Mouse (Mus musculus) forebrain, embryonic 15.5 days (tissue): ENCODE data around the gene Slc30a4. TPM values are rescaled to one million over a fixed set of nuclear protein-coding genes. Genes with fewer than 3 reads are reported as not detected.

Source experiments
- ATAC-seq: fragments of 200-750 bp; cut with Nextera tagmentation; replicated peaks from 2 replicates; pipeline ENCODE4 v1.8.0; 2017; ENCODE audit warnings: mild to moderate bottlenecking, moderate TSS enrichment, moderate library complexity
- H3K27ac ChIP-seq: fragments of 300-500 bp; sonication (generic); replicated peaks from 2 replicates; pipeline ENCODE4 v1.5.1; 2015; ENCODE audit warnings: mild to moderate bottlenecking, inconsistent platforms
- H3K27me3 ChIP-seq: fragments of 300-500 bp; sonication (generic); 2 replicates; pipeline ENCODE4 v1.6.1; 2015; ENCODE audit warnings: inconsistent platforms
- H3K36me3 ChIP-seq: fragments of 300-500 bp; sonication (generic); 2 replicates; pipeline ENCODE4 v1.6.1; 2015; ENCODE audit warnings: mild to moderate bottlenecking, inconsistent platforms
- H3K4me1 ChIP-seq: fragments of 300-500 bp; sonication (generic); 2 replicates; pipeline ENCODE4 v1.6.1; 2015; ENCODE audit warnings: inconsistent platforms
- H3K4me2 ChIP-seq: fragments of 300-500 bp; sonication (generic); replicated peaks from 2 replicates; pipeline ENCODE4 v1.6.1; 2015; ENCODE audit warnings: mild to moderate bottlenecking, inconsistent platforms
- H3K4me3 ChIP-seq: fragments of 300-500 bp; sonication (generic); 2 replicates; pipeline ENCODE4 v1.5.1; 2015; ENCODE audit warnings: mild to moderate bottlenecking, inconsistent platforms
- H3K9ac ChIP-seq: fragments of 300-500 bp; sonication (generic); replicated peaks from 2 replicates; pipeline ENCODE4 v1.6.1; 2015; ENCODE audit warnings: mild to moderate bottlenecking, inconsistent platforms
- H3K9me3 ChIP-seq: fragments of 300-500 bp; sonication (generic); 2 replicates; pipeline ENCODE4 v1.6.1; 2016; ENCODE audit warnings: inconsistent platforms
- WGBS: fragments of 180-500 bp; shearing (Covaris S2); methylation state at CpG from one replicate; pipeline ENCODE4 v1.1.7; 2015; ENCODE audit warnings: mixed read lengths; 5-methylcytosine and 5-hydroxymethylcytosine counted together
- polyA plus RNA-seq: library from polyadenylated mRNA; unstranded; fragments of >200 nt; fragmentation: Nextera tagmentation; extraction: Ambion mirVana; gene quantifications from 2 replicates; pipeline ENCODE4 v1.2.1, GENCODE M21; 2015

Slc30a4 gene
- polyA plus RNA-seq, 1 experiment from 2014 or later: 7.9 TPM

GRCm38 (mm10) chr2:122711911-122712310 lies 9.4 kb upstream of the Slc30a4 start:
- WGBS: 85% methylated on average over 3 of the region's 3 CpGs
- no peak overlapping the region for H3K27ac ChIP-seq

DNA sequence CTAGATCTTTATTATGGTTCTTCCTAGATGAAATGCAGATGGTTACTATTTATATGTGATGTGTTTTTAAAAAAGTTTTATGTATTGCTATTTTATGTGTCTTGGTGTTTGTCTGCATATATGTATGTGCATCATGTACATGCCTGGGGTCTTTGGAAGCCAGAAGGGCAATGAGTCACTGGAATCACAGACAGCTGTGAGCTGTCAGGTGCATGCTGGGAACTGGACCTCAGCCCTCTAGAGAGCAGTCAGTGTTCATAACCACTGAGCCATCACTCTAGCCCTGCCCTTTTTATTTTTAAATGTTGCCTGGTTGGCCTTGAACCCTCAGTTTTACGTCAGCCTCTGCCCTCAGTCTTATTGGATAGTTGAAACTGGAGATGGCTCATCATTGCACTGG lies 6.7 kb upstream of the Slc30a4 start:
- no peak overlapping the region for H3K4me3 ChIP-seq
- H3K27ac ChIP-seq: no peak overlapping the region
- H3K4me1 ChIP-seq: no peaks in the 10 kb centered on the region
- H3K9me3 ChIP-seq: no peaks in the 10 kb centered on the region
- 94% methylated on average over 1 of the region's 1 CpGs for WGBS
- no peak overlapping the region for H3K9ac ChIP-seq
- no peak for ATAC-seq
- no peak overlapping the region for H3K4me2 ChIP-seq
- H3K27me3 ChIP-seq: no peaks in the 10 kb centered on the region
- H3K36me3 ChIP-seq: no peaks in the 10 kb centered on the region

More at GRCm38 (mm10) chr2:122711911-122712310, 9.4 kb upstream of the Slc30a4 start:
- Histone ChIP-seq H3K4me2 (no peak overlapping the region), H3K36me3 (no peaks in the 10 kb centered on the region), H3K27me3 (no peaks in the 10 kb centered on the region), H3K9me3 (no peaks in the 10 kb centered on the region), H3K4me1 (no peaks in the 10 kb centered on the region), H3K4me3 (no peak overlapping the region), H3K9ac (no peak overlapping the region)
- no peak for ATAC-seq

GRCm38 (mm10) chr2:122708080-122708479 lies 5.6 kb upstream of the Slc30a4 start:
- Histone ChIP-seq H3K27me3 (no peaks in the 10 kb centered on the region), H3K9me3 (no peaks in the 10 kb centered on the region), H3K4me1 (no peaks in the 10 kb centered on the region), H3K36me3 (no peaks in the 10 kb centered on the region), H3K4me3 (no peak overlapping the region), H3K27ac (no peak overlapping the region), H3K9ac (no peak overlapping the region), H3K4me2 (no peak overlapping the region)
- no peak for ATAC-seq
- WGBS: 70% methylated on average over 3 of the region's 3 CpGs

GRCm38 (mm10) chr2:122704572-122704971 lies 2.1 kb upstream of the Slc30a4 start:
- Histone ChIP-seq H3K4me1 (peaks cover 18% of the 10 kb centered on the region), H3K27ac (no peak overlapping the region), H3K36me3 (no peaks in the 10 kb centered on the region), H3K27me3 (no peaks in the 10 kb centered on the region), H3K4me2 (no peak overlapping the region), H3K9ac (no peak overlapping the region), H3K4me3 (no peak overlapping the region), H3K9me3 (no peaks in the 10 kb centered on the region)
- WGBS: 86% methylated on average over 2 of the region's 2 CpGs
- no peak for ATAC-seq

DNA sequence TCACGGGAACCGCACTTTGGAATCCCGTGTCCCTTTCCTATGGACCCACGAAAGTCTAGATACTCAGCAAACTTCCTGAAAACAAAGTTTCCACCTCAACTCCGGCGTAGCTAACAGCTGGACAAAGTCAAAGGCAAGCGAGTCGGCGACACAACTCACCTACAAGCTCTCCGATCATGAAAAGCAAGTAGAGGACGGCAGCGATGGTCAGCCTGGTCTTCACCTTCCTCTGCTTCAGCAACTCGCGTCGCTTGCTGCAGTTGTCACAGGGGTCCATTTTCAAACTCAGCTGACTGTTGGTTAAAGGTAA lies 637 bp downstream of the Slc30a4 start:
- Histone ChIP-seq H3K27ac (no peak overlapping the region), H3K9ac (peak overlapping the region; percentile 88), H3K9me3 (no peaks in the 10 kb centered on the region), H3K4me2 (peak overlapping the region; percentile 88), H3K4me3 (peak overlapping the region; percentile 92), H3K27me3 (no peaks in the 10 kb centered on the region), H3K36me3 (no peaks in the 10 kb centered on the region), H3K4me1 (peaks cover 18% of the 10 kb centered on the region)
- under 1% methylated on average over 15 of the region's 15 CpGs for WGBS
- no peak for ATAC-seq

- 68% methylated on average over 8 of the region's 8 CpGs for WGBS
- Histone ChIP-seq H3K4me2 (peak overlapping the region; percentile 88), H3K36me3 (no peaks in the 10 kb centered on the region), H3K27ac (no peak overlapping the region), H3K9me3 (no peaks in the 10 kb centered on the region), H3K9ac (no peak overlapping the region), H3K4me1 (peaks cover 18% of the 10 kb centered on the region), H3K4me3 (peak overlapping the region; percentile 92), H3K27me3 (no peaks in the 10 kb centered on the region)
- no peak for ATAC-seq
Measured at GRCm38 (mm10) chr2:122701012-122701411, 1.5 kb downstream of the Slc30a4 start.

DNA sequence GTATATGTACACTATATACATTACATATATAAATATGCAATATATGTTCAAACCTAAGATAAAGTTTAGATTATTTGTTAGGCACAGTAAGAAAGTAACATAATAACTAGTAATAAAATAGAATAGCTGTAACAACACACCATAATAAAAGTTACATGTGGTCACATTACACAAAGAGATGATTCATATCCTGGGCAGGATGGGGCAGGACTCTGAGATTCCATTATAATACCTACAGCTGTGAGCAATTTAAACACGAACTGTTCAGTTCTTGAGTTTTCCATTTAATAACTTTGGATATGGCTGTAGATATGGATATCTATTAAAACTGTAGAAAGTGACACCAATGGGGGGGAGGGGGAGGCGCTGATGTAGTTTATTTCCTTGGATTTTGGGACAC lies 4.9 kb downstream of the Slc30a4 start:
- Histone ChIP-seq H3K9me3 (no peaks in the 10 kb centered on the region), H3K9ac (no peak overlapping the region), H3K4me2 (no peak overlapping the region), H3K4me1 (peaks cover 18% of the 10 kb centered on the region), H3K36me3 (no peaks in the 10 kb centered on the region), H3K27ac (no peak overlapping the region), H3K27me3 (no peaks in the 10 kb centered on the region), H3K4me3 (no peak overlapping the region)
- WGBS: 87% methylated on average over 2 of the region's 2 CpGs
- ATAC-seq: no peak

DNA sequence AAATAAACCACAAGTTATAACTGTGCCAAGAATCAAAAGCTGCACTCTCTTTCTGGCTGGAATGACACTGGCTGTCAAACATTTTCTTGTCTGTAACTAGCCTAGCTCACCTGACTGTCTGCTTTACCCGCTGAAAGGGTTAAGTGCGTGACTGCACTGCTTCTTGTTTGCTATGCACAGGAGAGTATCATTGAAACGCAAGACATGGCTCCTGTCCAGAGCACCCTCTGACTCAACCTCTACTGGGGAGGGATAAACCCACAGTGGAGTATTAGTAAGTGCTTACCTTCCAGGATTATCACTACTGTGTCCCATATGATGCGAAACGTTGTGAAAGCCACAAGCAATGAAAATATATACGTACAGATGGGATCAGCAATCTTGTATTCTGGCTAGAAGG lies 15.8 kb downstream of the Slc30a4 start:
- WGBS: 80% methylated on average over 6 of the region's 6 CpGs
- Histone ChIP-seq H3K9ac (no peak overlapping the region), H3K27ac (no peak overlapping the region), H3K4me2 (no peak overlapping the region), H3K36me3 (no peaks in the 10 kb centered on the region; the same call in 1 of the 2 replicates), H3K4me1 (no peaks in the 10 kb centered on the region), H3K27me3 (no peaks in the 10 kb centered on the region), H3K4me3 (no peak overlapping the region), H3K9me3 (peaks cover 6% of the 10 kb centered on the region)
- ATAC-seq: no peak

DNA sequence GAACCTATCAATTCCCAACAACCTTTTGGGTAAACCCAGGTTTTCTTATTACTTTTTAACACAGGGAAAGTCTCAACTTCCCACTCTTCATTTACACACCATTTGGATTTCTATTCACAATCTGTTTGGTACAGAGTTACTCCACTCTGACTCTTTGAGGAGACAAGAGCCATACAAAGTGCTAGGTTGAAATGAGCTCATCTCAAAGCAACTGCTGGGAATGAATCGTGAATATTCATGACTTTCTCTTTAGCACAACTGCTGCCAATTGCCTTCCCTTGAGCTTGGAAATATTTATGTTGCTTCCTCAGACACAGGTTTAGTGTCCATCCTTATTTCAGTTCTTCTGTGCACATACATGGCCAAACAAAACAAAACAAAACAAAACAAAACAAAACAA lies 18.8 kb downstream of the Slc30a4 start:
- ATAC-seq: no peak
- Histone ChIP-seq H3K27ac (no peak overlapping the region), H3K4me3 (no peak overlapping the region), H3K36me3 (peaks cover 3% of the 10 kb centered on the region), H3K4me1 (no peaks in the 10 kb centered on the region), H3K9ac (no peak overlapping the region), H3K27me3 (no peaks in the 10 kb centered on the region), H3K4me2 (no peak overlapping the region), H3K9me3 (peaks cover 13% of the 10 kb centered on the region)
- WGBS: 67% methylated on average over 1 of the region's 1 CpGs

GRCm38 (mm10) chr2:122682520-122682919 lies 19.9 kb downstream of the Slc30a4 start:
- ATAC-seq: no peak
- WGBS: 78% methylated on average over 2 of the region's 2 CpGs
- Histone ChIP-seq H3K27me3 (no peaks in the 10 kb centered on the region), H3K36me3 (peaks cover 3% of the 10 kb centered on the region), H3K4me3 (no peak overlapping the region), H3K27ac (no peak overlapping the region), H3K9ac (no peak overlapping the region), H3K4me2 (no peak overlapping the region), H3K9me3 (peaks cover 13% of the 10 kb centered on the region), H3K4me1 (no peaks in the 10 kb centered on the region)

GRCm38 (mm10) chr2:122681379-122682137 lies 20.9 kb downstream of the Slc30a4 start:
- H3K27ac ChIP-seq: no peak overlapping the region
- H3K36me3 ChIP-seq: peaks cover 3% of the 10 kb centered on the region
- H3K27me3 ChIP-seq: no peaks in the 10 kb centered on the region
- H3K4me2 ChIP-seq: no peak overlapping the region
- ATAC-seq: no peak
- WGBS: 86% methylated on average over 5 of the region's 5 CpGs
- peaks cover 13% of the 10 kb centered on the region for H3K9me3 ChIP-seq
- H3K4me3 ChIP-seq: no peak overlapping the region
- H3K9ac ChIP-seq: no peak overlapping the region
- H3K4me1 ChIP-seq: no peaks in the 10 kb centered on the region

DNA sequence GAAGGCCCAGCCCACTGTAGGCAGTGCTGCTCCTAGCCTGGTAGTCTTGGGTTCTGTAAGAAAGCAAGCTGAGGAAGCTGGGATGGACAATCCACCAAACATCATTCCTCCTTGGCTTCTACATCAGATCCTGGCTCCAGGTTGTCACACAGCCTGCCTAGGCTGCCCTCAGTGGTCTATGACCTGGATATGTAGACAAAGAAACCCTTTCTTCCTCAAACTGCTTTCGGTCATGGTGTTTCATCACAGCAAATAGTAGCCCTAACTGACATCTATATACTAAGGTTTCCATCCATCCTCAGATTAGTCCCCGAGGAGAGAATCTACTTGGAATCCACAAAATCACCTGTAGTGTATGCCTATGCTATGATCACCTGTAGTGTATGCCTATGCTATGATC lies 27.3 kb downstream of the Slc30a4 start:
- WGBS: 96% methylated on average over 2 of the region's 2 CpGs
- no peak overlapping the region for H3K9ac ChIP-seq
- H3K4me2 ChIP-seq: no peak overlapping the region

DNA sequence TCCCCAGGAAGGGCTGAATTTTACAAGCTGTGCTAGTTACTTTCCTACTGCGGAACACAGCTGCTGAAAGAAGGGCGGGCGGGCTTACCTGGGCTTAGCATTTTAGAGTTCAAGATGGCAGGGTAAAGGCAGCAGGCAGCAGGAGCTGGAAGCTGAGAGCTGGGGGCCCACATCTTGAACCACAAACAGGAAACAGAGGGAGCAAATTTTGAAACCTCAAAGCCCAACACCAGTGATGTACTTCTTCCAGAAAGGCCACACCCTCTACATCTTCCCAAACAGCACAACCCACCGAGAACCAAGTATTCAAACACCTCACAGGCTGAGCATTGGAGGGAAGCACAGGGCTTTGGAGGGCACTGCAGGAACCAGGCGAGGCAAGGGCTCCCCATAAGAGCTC lies 29.6 kb downstream of the Slc30a4 start:
- Histone ChIP-seq H3K27me3 (no peaks in the 10 kb centered on the region), H3K4me3 (no peak overlapping the region), H3K27ac (no peak overlapping the region), H3K4me1 (no peaks in the 10 kb centered on the region), H3K9me3 (no peaks in the 10 kb centered on the region), H3K4me2 (no peak overlapping the region), H3K36me3 (no peaks in the 10 kb centered on the region), H3K9ac (no peak overlapping the region)
- ATAC-seq: no peak
- 82% methylated on average over 5 of the region's 5 CpGs for WGBS

More for the DNA sequence above, 27.3 kb downstream of the Slc30a4 start:
- ATAC-seq: no peak
- no peaks in the 10 kb centered on the region for H3K4me1 ChIP-seq
- H3K36me3 ChIP-seq: no peaks in the 10 kb centered on the region
- no peak overlapping the region for H3K27ac ChIP-seq
- H3K4me3 ChIP-seq: no peak overlapping the region
- H3K9me3 ChIP-seq: no peaks in the 10 kb centered on the region
- H3K27me3 ChIP-seq: no peaks in the 10 kb centered on the region
